8 mouse cellular contexts compared by ENCODE assay signal in the genomic region with DNA sequence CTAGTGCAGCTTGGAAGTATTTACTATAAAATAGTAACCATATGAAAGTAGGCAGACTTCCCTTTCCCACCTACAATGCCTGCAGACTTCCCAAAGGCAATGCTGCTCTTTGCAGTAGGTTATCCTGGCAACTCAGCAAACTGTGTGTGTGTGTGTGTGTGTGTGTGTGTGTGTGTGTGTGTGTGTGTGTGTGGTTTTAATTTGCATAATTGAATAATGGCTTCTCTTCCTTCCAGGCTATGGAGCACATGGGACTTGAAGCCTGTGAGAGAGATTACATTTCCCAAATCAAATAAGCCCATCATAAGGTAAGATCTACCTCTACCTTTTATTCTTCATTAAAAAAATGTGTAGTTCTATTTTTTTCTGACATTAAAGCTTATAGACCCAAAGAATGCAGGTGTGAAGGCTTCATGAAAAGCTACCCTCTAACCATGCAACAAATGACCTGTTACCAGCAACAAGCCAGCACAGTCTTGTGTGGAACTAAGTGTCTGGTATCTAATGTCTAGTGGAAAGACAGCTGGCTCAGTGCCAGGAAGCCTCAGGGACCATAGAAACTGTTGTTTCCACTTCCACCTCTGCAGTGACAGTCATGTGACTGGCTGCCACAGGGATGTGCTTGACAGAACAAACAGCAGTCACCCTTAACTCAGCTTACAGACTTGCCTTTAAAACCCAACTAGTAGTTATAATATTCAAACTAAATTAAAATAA. TPM values are rescaled to one million over a fixed set of nuclear protein-coding genes. Genes with fewer than 3 reads are reported as not detected.
DNase-seq lines count a peak whose midpoint lies in the region; ATAC-seq and TF ChIP-seq lines count a peak whose summit lies in the region.

No protein-coding gene starts in this region.

- H3K27me3 ChIP-seq in cerebellum, adult 2 months (ENCODE audit: control insufficient read depth, insufficient read depth, low read length), result no peaks in the 10 kb centered on the region
- no peaks in the 10 kb centered on the region for H3K27me3 ChIP-seq in embryonic facial prominence, embryonic 14.5 days (replicated peaks; ENCODE audit: control insufficient read depth, insufficient read depth, low read length)
- no peaks in the 10 kb centered on the region for H3K27me3 ChIP-seq in kidney, embryonic 14.5 days (ENCODE audit: control insufficient read depth, insufficient read depth, low read length)
- no peaks in the 10 kb centered on the region for H3K27me3 ChIP-seq in midbrain, embryonic 16.5 days (ENCODE audit: control insufficient read depth, insufficient read depth, low read depth, low read length)

- DNase-seq in cerebellum, postnatal 14 days, result peak; percentile 26 to 51
- no peak for DNase-seq in cerebellum, adult 2 months
- peak; percentile 29 for DNase-seq in A20 (ENCODE audit: low read depth, low spot score)
- peak; percentile 74 for DNase-seq in embryonic facial prominence, embryonic 14.5 days (ENCODE audit: low spot score)
- DNase-seq in cerebellum, adult 8-10 months, result no peak

- H3K4me2 ChIP-seq in embryonic facial prominence, embryonic 14.5 days (ENCODE audit: low read depth, low read length), result no peak overlapping the region
- no peak overlapping the region for H3K4me2 ChIP-seq in kidney, embryonic 14.5 days (replicated peaks; ENCODE audit: low read depth, low read length)
- no peak overlapping the region for H3K4me2 ChIP-seq in midbrain, embryonic 16.5 days (ENCODE audit: low read length)

- TF ChIP-seq POLR2A in cerebellum, adult 2 months (IDR thresholded peaks at IDR 0.05; ENCODE audit: borderline replicate concordance, insufficient read depth, low read length), result no peak

- H3K4me3 ChIP-seq in cerebellum, adult 2 months (replicated peaks; ENCODE audit: insufficient read depth, low read depth, low read length), result no peak overlapping the region
- no peak overlapping the region for H3K4me3 ChIP-seq in embryonic facial prominence, embryonic 14.5 days (ENCODE audit: low read depth, low read length)
- H3K4me3 ChIP-seq in kidney, embryonic 14.5 days (ENCODE audit: low read length), result no peak overlapping the region
- H3K4me3 ChIP-seq in midbrain, embryonic 16.5 days (ENCODE audit: low read depth, low read length), result no peak overlapping the region

- H3K36me3 ChIP-seq in embryonic facial prominence, embryonic 14.5 days (ENCODE audit: control insufficient read depth, insufficient read depth, low read length), result peaks cover 6% of the 10 kb centered on the region; the same call in 1 of the 2 replicates
- peaks cover 8% of the 10 kb centered on the region; the same call in 1 of the 2 replicates for H3K36me3 ChIP-seq in kidney, embryonic 14.5 days (ENCODE audit: control insufficient read depth, insufficient read depth, low read length)
- no peaks in the 10 kb centered on the region; the same call in 1 of the 2 replicates for H3K36me3 ChIP-seq in midbrain, embryonic 16.5 days (ENCODE audit: control insufficient read depth, insufficient read depth, low read length)

- H3K9me3 ChIP-seq in embryonic facial prominence, embryonic 14.5 days (ENCODE audit: control insufficient read depth, low read length), result no peaks in the 10 kb centered on the region
- no peaks in the 10 kb centered on the region for H3K9me3 ChIP-seq in kidney, embryonic 14.5 days (ENCODE audit: control insufficient read depth, low read length)
- H3K9me3 ChIP-seq in midbrain, embryonic 16.5 days (replicated peaks; ENCODE audit: control insufficient read depth, low read length, poor library complexity, severe bottlenecking), result no peaks in the 10 kb centered on the region

- no peaks in the 10 kb centered on the region for H3K4me1 ChIP-seq in cerebellum, adult 2 months (ENCODE audit: control insufficient read depth, insufficient read depth, low read length)
- H3K4me1 ChIP-seq in embryonic facial prominence, embryonic 14.5 days (ENCODE audit: control insufficient read depth, insufficient read depth, low read length), result no peaks in the 10 kb centered on the region
- no peaks in the 10 kb centered on the region for H3K4me1 ChIP-seq in kidney, embryonic 14.5 days (ENCODE audit: control insufficient read depth, insufficient read depth, low read length)
- no peaks in the 10 kb centered on the region for H3K4me1 ChIP-seq in midbrain, embryonic 16.5 days (ENCODE audit: control insufficient read depth, insufficient read depth, low read length)

- no peak overlapping the region for H3K9ac ChIP-seq in embryonic facial prominence, embryonic 14.5 days (ENCODE audit: low read depth, low read length)
- H3K9ac ChIP-seq in kidney, embryonic 14.5 days (ENCODE audit: low read depth, low read length), result no peak overlapping the region
- no peak overlapping the region for H3K9ac ChIP-seq in midbrain, embryonic 16.5 days (ENCODE audit: low read depth, low read length)

- peak; percentile 76 for ATAC-seq in embryonic facial prominence, embryonic 14.5 days (ENCODE audit: low read depth)
- ATAC-seq in kidney, embryonic 14.5 days (ENCODE audit: low FRiP score, low TSS enrichment), result peak; percentile 68; the same call in 1 of the 2 replicates
- peak; percentile 82 for ATAC-seq in midbrain, embryonic 16.5 days
- ATAC-seq in megakaryocyte, adult 5-6 weeks (ENCODE audit: poor library complexity, severe bottlenecking), result no peak

- no peak overlapping the region for H3K27ac ChIP-seq in cerebellum, adult 2 months (ENCODE audit: insufficient read depth, low read length)
- no peak overlapping the region for H3K27ac ChIP-seq in embryonic facial prominence, embryonic 14.5 days (replicated peaks; ENCODE audit: low read depth, low read length)
- H3K27ac ChIP-seq in kidney, embryonic 14.5 days (ENCODE audit: low read depth, low read length), result no peak overlapping the region
- no peak overlapping the region for H3K27ac ChIP-seq in midbrain, embryonic 16.5 days (ENCODE audit: low read length)

- no peak for TF ChIP-seq CTCF in cerebellum, adult 2 months (IDR thresholded peaks at IDR 0.05; ENCODE audit: borderline replicate concordance, insufficient read depth, low read depth, low read length)

RNA-seq across cellular contexts. Expression of a gene that starts 7.9 kb away (rescaled TPM):
- polyA plus RNA-seq in cerebellum, adult 2 months (2012; rRNA removed), result 14.2 and 17.4 TPM in 2 replicates
- 6.2 and 6.7 TPM in 2 replicates for polyA plus RNA-seq in embryonic facial prominence, embryonic 14.5 days (2014; fragmentation: Nextera tagmentation; extraction: Ambion mirVana)
- 0.19 and 0.24 TPM in 2 replicates for polyA plus RNA-seq in kidney, embryonic 14.5 days (2014; fragmentation: Nextera tagmentation; extraction: Ambion mirVana)
- polyA plus RNA-seq in midbrain, embryonic 16.5 days (2015; fragmentation: Nextera tagmentation; extraction: Ambion mirVana), result 68.8 and 103 TPM in 2 replicates
- not detected in 2 replicates for total RNA-seq in megakaryocyte, adult 5-6 weeks (2015)
- not detected in 2 replicates for total RNA-seq in megakaryocyte, adult 5-6 weeks (2017)

Comparison
In these comparisons a context has a peak if more than half of its experiments do, and no peak if none do; other contexts are left out.
1. DNase-seq: peak in cerebellum, postnatal 14 days (2 of 2), A20 (single experiment) and embryonic facial prominence, embryonic 14.5 days (single experiment); none in cerebellum, adult 2 months (0 of 2) and cerebellum, adult 8-10 months (single experiment).